Mouse (Mus musculus) kidney, adult 2 months (tissue): ENCODE data around the gene Dpp6. TPM values are rescaled to one million over a fixed set of nuclear protein-coding genes. Genes with fewer than 3 reads are reported as not detected.
A peak's percentile ranks its signal among the peaks of the same experiment; 100 is the strongest.

Experiments used
- DNase-seq: peaks from one replicate; pipeline ENCODE4 v3.0.0; 2021
- H3K27ac ChIP-seq: fragments of 200-500 bp; 2 replicates; pipeline ENCODE4 v1.5.1; 2012; ENCODE audit warnings: low read depth, low read length, control low read depth, inconsistent platforms; ENCODE audit not compliant: insufficient read depth
- H3K27me3 ChIP-seq: fragments of 200-500 bp; replicated peaks from 2 replicates; pipeline ENCODE4 v1.6.1; 2012; ENCODE audit warnings: mild to moderate bottlenecking, moderate library complexity, low read length, inconsistent platforms; ENCODE audit not compliant: control insufficient read depth, insufficient read depth
- H3K36me3 ChIP-seq: fragments of 200-500 bp; 2 replicates; pipeline ENCODE4 v1.6.1; 2012; ENCODE audit warnings: mild to moderate bottlenecking, moderate library complexity, low read length, inconsistent platforms; ENCODE audit not compliant: control insufficient read depth, insufficient read depth
- H3K4me1 ChIP-seq: fragments of 200-500 bp; 2 replicates; pipeline ENCODE4 v1.6.1; 2011; ENCODE audit warnings: low read length; ENCODE audit not compliant: control insufficient read depth, insufficient read depth
- H3K4me3 ChIP-seq: fragments of 200-500 bp; 2 replicates; pipeline ENCODE4 v1.5.1; 2011; ENCODE audit warnings: mild to moderate bottlenecking, low read depth, low read length, control low read depth; ENCODE audit not compliant: insufficient read depth
- CTCF ChIP-seq: fragments of 200-500 bp; conservative IDR thresholded peaks from 2 replicates; pipeline ENCODE4 v1.5.1; 2011; ENCODE audit warnings: low read depth, mild to moderate bottlenecking, control low read depth, low read length, moderate library complexity, mixed read lengths; ENCODE audit not compliant: insufficient read depth, insufficient read length
- POLR2A ChIP-seq: fragments of 200-500 bp; IDR thresholded peaks from one replicate; pipeline ENCODE4 v1.6.1; 2011; ENCODE audit warnings: low read depth, low read length, control low read depth
- WGBS: fragments of 180-500 bp; shearing (Covaris S2); methylation state at CpG from one replicate; pipeline ENCODE4 v1.1.7; 2018; 5-methylcytosine and 5-hydroxymethylcytosine counted together
- polyA plus RNA-seq: library from polyadenylated mRNA; depleted of rRNA; stranded (reverse); fragments of >200 nt; gene quantifications from 2 replicates; pipeline ENCODE4 v1.2.3, GENCODE M21; 2012

The Dpp6 gene
- polyA plus RNA-seq, 1 experiment: 0.61 TPM

- Histone ChIP-seq H3K4me3 (no peak overlapping the region), H3K4me1 (no peaks in the 10 kb centered on the region), H3K36me3 (no peaks in the 10 kb centered on the region), H3K27me3 (no peaks in the 10 kb centered on the region), H3K27ac (no peak overlapping the region)
- WGBS: 72% methylated on average over 4 of the region's 4 CpGs
- no peak for DNase-seq
- no peak for TF ChIP-seq CTCF
- no peak for TF ChIP-seq POLR2A
These were observed 243.1 kb downstream of the Dpp6 start for GRCm38 (mm10) chr5:27060114-27060513.

GRCm38 (mm10) chr5:27063871-27064270, 246.9 kb downstream of the Dpp6 start:
- peak; percentile 63 for DNase-seq
- Histone ChIP-seq H3K4me3 (no peak overlapping the region), H3K36me3 (no peaks in the 10 kb centered on the region), H3K4me1 (no peaks in the 10 kb centered on the region), H3K27me3 (no peaks in the 10 kb centered on the region), H3K27ac (no peak overlapping the region)
- WGBS: 7% methylated on average over 1 of the region's 1 CpGs
- no peak for TF ChIP-seq CTCF
- no peak for TF ChIP-seq POLR2A

DNA sequence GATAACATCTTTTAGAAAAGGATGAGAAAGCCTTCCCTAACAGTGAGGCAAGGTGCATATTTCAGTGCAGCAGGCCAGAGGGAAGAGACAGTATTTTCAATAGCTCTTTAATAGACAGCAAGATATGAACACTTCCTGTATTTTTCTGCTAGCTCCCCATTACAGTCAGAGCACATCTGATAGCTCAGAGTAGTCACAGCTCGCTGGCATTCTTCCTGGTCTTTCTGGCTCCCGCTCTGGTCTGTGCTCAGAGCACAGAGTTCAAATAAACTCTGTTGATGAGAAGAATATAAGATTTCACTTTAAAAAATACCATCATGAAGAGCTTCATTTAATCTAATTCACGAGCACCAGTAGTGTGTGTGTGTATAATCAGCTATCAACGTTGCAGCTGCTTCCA, 249.8 kb downstream of the Dpp6 start:
- Histone ChIP-seq H3K27me3 (no peaks in the 10 kb centered on the region), H3K4me3 (no peak overlapping the region), H3K4me1 (no peaks in the 10 kb centered on the region), H3K27ac (no peak overlapping the region), H3K36me3 (no peaks in the 10 kb centered on the region)
- WGBS: 66% methylated on average over 4 of the region's 4 CpGs
- TF ChIP-seq POLR2A: no peak
- TF ChIP-seq CTCF: no peak
- no peak for DNase-seq

- Histone ChIP-seq H3K4me1 (no peaks in the 10 kb centered on the region), H3K4me3 (no peak overlapping the region), H3K36me3 (no peaks in the 10 kb centered on the region), H3K27me3 (no peaks in the 10 kb centered on the region), H3K27ac (no peak overlapping the region)
- 9% methylated on average over 8 of the region's 8 CpGs for WGBS
- peak; percentile 27 for DNase-seq
- TF ChIP-seq POLR2A (no peak), CTCF (peak; percentile 66)
These were observed 258.2 kb downstream of the Dpp6 start for GRCm38 (mm10) chr5:27075131-27075591.

DNA sequence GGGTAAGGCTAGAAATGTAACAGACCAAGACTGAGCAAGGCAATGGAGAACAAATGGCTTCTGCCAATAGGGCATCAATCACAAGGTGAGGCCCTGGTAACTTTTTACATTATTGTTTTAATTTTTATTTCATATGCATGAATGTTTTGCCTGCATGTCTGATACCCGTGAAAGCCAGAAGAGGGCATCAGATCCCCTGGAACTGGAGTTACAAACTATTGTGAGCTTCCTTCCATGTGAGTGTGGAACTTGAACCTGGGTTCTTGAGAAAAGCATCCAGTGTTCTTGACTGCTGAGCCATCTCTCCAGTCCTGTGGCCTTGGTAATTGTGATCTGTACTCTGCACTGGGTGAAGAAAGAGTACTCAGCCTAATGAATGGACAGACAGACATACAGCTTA, 259.0 kb downstream of the Dpp6 start:
- H3K27ac ChIP-seq: no peak overlapping the region
- WGBS: 33% methylated on average over 1 of the region's 1 CpGs
- H3K36me3 ChIP-seq: no peaks in the 10 kb centered on the region
- TF ChIP-seq POLR2A: no peak
- TF ChIP-seq CTCF: no peak
- H3K27me3 ChIP-seq: no peaks in the 10 kb centered on the region
- no peak for DNase-seq
- H3K4me1 ChIP-seq: no peaks in the 10 kb centered on the region
- no peak overlapping the region for H3K4me3 ChIP-seq

- Histone ChIP-seq H3K4me3 (no peak overlapping the region), H3K4me1 (no peaks in the 10 kb centered on the region), H3K36me3 (no peaks in the 10 kb centered on the region), H3K27ac (no peak overlapping the region), H3K27me3 (no peaks in the 10 kb centered on the region)
- WGBS: 48% methylated on average over 1 of the region's 1 CpGs
- DNase-seq: no peak
- TF ChIP-seq CTCF (no peak), POLR2A (no peak)
These were observed 260.8 kb downstream of the Dpp6 start for GRCm38 (mm10) chr5:27077821-27078220.

DNA sequence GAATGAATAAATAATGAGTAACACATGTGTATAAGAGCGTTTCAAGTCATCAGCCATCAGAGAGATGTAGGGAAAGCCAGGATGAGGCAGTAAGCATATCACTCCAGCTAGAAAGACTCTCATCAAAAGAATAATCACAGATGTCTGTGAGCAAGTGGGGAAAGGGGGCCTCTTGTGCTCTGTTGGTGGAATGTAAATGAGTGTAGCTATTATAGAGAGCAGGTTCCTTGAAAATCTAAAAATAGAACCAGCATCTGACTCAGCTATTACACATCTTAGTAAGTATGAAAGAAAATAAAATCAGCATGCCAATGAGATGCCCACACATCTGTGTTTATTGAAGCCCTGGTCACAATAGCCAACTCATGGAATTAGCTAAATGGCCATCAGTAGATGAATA, 264.3 kb downstream of the Dpp6 start:
- no peak overlapping the region for H3K27ac ChIP-seq
- no peaks in the 10 kb centered on the region for H3K4me1 ChIP-seq
- no peaks in the 10 kb centered on the region for H3K36me3 ChIP-seq
- H3K27me3 ChIP-seq: no peaks in the 10 kb centered on the region
- TF ChIP-seq CTCF (no peak), POLR2A (no peak)
- H3K4me3 ChIP-seq: no peak overlapping the region
- DNase-seq: no peak
- 70% methylated on average over 1 of the region's 1 CpGs for WGBS
